Mouse (Mus musculus): ENCODE measurements at regions not wholly inside any gene's neighbourhood (a gene's known extent, or its start where the extent isn't known, plus 50 kb on each side); places are given as distances from the start of the nearest gene placed in this dataset.

DNA sequence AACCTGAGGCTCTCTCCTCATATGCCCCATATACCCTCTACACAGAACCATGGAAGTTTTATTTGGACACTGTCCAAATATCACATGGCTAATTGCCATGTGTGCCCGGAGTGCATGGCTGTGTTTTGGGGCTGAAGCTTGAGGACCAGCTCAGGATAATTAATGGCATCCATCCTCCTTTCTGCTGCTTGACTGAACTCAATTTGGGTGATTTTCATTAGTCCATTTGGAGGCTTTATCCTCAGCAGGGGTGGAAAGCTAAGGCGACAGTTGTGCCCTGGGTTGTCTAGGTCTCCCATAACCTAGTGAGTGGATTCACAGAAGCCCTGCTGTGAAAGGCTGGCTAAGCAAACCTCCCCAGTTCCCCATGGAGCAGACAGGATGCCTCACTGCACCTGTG lies 148.5 kb upstream of the 4931429L15Rik start:
- no peak for DNase-seq (ENCODE audit: low spot score in 2 of 2)

DNA sequence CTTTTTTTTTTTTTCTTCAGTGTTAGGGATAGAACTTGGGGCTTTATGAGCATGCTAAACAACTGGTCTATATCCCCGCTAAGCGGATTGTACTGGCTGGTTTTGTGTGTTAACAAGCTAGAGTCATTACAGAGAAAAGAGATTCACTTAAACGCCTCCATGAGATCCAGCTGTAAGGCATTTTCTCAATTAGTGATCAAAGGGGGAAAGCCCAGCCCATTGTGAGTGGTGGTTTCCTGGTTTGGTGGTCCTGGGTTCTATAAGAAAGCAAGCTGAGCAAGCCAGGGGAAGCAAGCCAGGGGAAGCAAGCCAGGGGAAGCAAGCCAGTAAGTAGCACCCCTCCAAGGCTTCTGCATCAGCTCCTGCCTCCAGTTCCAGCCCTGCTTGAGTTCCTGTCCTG lies 147.9 kb upstream of the 4931429L15Rik start:
- DNase-seq (ENCODE audit: low spot score in 2 of 2), result no peak

DNA sequence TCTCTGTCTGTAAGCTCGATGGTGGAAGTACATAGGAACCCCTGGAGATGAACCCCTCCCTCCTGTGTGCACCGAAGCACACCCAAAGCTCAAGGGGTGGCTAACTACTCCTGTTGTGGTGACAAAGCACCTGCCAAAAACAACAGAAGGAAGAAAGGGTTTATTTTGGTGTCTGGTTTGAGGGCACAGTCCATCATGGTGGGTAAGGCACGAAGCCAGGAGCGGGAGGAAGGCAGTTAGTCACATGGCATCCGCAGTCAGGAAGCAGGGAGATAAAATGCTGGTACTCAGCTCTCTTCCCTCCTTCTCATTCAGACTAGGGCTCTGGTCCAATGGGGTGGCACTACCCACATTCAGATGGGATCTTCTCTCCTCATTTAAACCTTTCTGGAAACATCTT lies 142.9 kb upstream of the 4931429L15Rik start:
- DNase-seq (ENCODE audit: low spot score in 2 of 2), result no peak

DNA sequence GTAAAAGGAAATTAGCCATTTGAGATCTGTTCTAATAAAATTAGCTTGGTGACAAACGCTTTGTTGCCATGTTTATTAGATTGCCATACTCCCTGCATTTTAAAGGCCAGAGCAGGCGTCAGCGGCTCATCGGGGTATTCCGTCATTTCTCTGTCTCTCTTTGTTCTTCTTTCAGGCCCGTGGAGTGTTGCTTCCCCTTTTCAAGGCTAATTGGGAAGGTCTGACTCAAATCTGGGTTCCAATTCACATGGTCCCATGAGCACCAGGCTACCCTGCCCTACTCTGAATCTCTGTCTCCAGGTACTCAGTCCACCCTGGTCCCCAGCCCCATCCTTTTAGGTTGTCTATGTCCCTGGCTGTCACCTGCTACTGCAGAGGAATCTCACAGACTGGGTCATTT lies 138.2 kb upstream of the 4931429L15Rik start:
- no peak for DNase-seq (ENCODE audit: low spot score in 2 of 2)

DNA sequence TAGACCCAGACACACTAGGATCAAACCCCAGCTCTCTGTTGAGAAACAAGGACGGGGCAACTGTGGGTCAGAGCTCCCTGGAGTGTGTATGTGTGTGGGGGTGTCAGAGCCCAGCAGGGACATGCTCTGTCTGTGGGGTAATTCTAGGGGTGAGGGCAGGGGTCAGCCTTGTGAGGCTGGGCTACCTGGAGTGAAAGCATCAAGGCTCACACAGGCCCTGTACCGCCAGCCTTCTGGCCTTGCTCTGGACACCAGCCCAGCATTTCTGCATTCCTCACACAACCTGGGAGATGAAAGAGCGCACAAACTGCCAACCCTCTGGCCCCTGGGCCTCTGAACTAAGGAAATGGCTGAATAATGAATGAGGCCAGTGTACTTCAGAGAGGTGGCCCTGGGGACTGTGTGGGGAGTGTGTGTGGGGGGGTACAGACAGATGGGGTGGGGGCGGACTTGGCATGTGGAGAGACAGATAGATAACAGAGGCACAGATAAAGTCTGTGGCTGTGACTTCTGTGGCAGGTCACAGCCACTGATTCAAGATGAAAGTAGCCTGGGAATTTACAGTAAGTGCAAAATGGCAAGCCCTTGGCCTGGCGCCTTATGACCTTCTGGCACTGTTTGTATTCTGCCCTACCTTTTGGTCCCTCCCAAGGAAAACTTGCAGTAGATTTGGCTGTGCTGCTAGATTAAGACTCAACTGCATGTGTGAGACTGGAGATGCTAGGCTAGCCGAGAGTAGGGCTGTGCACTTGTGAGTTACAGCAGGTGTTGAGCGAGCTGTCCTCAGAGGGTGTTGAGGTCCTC lies 135.2 kb upstream of the 4931429L15Rik start:
- no peak for DNase-seq (ENCODE audit: low spot score in 2 of 2)

DNA sequence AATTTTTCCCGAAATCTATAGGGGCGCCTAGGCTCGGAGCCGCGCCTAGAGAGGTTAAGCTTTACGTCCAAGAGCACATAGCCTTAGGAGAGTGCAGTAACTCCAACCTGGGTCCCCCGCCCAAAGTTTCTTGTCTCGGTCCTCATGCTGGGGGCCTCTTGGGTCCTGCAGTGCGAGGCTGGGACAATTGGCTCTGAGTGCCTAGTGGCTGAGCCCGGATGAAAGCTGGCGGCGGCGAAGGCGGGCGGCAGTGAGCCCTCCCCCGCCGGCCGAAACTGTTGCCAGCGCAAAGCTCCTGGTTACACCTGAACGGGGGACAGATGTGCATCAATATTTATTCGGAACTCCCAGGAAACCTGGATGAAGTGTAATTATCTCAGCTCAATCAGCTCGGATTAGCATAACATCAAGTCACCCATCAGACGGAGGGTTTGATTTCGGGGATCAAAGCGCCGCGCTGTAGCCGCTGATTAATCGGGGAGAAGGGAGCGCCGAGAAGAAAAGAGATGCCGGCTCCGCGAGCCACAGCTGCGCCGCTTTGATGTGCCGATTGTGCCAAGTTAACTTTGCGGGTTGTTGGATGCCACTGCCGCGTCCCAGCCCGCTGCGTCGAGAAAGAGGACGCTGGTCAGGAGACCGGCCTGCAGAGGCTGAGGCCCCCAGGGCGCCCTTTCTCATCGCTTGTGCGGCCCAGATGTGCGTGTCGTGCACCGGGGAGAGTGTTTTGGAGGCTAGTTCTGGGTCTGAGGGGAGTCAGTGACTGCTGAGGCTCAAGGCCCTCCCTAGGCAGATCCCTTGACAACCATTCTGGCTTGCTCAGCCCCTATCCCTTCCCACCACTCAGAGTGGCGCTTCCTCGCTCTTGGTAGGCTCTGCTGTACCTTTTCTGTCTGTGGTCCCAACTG lies 123.7 kb upstream of the 4931429L15Rik start:
- no peak for DNase-seq (ENCODE audit: low spot score in 2 of 2)

DNA sequence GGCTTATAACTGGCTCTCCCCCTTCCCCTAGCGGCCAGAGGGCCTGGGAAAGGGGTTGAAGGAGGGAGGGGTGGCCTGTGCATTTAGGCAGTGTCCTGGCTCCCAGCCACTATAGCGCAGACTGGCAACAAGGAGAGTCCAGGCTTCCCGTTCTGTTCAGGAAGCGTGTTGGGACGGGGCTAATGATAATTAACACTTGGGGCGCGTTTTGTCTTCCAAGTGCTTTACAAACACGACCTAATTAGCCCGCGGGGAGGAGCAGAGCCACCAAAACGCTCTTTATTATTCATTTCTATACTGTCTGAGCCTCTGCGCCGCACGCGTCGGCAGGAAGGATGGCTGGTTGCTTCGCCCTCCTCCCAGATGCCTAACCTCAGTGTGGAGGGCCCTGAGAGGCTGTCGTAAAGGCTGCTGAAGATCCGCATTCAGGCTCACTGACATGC lies 123.0 kb upstream of the 4931429L15Rik start:
- DNase-seq (ENCODE audit: low spot score in 2 of 2), result no peak

DNA sequence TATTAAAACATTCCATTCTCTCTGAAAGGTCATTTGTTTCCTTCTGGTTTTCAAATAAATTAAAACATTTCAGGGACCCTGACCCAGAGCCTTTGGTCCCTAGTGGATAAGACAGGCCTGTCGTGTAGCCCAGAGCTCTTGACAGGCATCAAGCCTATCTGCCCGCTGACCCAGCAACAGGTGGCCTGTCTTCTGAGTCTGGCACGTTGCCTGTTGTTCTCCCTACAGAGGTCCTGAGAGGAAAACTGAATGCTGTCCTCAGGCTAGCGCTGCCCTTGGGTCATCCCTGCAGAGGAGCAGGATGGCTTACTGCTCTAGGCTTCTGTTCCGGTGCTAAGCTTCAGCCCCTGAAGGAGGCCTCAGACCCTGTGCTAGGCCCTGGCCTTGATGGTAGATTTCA lies 120.4 kb upstream of the 4931429L15Rik start:
- no peak for DNase-seq (ENCODE audit: low spot score in 2 of 2)

DNA sequence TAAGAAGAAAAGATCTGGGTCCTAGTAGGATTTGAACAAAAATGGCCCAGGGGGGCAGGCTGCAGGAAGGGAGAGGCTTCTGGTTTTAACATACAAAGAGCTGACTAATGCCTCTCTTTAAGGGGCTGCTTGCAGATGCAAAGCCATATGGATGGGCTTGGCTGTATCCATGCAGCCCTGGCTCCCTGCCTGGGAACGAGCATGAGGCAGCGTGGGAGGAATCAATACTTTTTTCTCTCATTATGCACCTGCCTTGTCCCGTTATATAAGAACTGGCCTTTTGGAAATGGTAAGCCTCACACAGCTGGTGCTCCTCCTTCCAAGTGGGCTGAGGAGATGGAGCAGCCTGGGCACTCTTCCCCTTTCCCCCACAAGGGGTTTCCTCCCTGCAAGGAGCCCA lies 114.9 kb upstream of the 4931429L15Rik start:
- DNase-seq (ENCODE audit: low spot score in 2 of 2), result peak; percentile 81 to 92

DNA sequence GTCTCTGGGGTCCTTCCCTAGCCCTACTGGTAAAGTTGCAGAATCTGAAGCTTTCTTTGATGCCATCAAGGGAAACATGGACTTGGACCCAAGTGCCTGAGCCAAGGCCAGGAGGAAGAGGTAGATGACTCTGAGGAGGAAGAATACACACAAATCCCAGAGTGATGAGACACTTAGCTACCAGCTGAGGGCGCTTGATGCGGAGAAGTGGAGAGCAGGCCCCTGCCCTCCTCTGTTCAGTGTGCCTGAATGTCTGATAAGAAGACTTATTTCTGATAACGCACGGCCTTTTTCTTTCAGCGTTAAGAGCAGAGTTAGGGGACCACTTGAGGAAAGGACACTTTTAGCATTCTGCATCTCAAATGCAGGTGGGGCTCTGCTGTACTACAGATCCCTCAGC lies 113.9 kb upstream of the 4931429L15Rik start:
- no peak for DNase-seq (ENCODE audit: low spot score in 2 of 2)

DNA sequence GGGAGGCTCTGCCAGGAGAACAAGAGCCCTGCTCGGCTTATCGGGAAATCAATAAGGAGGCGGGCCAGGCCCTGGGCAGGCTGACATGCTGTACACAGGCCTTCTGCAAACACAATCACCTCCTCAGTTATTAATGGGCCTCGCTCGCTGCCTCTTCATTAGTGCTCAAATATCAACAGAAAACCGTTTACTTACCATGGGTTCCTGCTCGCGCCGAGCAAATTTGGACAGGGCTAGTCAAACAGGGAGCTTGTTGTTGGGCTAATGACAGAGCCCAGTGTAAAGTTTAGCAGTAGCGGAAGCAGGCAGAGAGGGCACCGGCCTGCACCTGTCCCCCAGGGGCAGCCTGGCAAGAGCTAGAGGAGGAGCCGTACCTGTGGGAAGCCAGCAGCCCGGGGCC lies 111.3 kb upstream of the 4931429L15Rik start:
- no peak for DNase-seq (ENCODE audit: low spot score in 2 of 2)

DNA sequence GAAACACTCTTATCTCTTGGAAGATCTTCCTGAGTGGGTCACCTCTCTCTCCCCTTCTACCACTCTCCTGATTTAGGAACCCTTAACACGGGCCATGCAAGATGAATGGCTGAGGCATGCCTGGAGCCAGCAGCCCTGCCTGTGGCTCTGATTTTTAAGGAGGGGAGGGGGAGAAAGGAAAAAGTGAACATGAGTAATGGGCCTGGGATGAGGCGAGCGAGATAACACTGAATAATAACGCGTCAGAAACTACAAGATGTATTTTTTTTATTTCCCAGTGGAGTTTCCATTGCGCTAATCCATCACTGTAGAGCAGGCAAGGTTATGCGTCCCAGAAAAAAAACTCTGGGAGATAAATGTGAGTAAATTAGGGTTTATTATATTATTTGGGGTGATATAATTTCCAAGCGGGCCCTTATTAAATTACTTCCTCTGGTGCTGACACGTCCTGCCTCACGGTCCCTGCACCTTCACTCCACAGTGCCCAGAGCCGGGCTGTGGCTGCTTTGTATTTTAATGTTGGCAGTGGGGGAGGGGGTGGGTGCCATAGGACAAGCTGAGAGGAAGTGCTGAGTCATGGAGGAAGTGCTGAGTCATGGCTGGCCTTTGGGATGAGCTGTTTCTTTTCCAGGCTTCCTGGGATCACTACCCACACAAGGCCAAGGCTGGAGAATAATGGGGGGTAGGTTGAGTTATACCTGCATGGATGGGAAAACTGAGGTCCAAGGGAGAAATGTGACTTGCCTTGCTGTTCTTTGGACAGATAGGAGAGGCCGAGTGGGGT lies 103.6 kb upstream of the 4931429L15Rik start:
- DNase-seq (ENCODE audit: low spot score in 2 of 2), result no peak

DNA sequence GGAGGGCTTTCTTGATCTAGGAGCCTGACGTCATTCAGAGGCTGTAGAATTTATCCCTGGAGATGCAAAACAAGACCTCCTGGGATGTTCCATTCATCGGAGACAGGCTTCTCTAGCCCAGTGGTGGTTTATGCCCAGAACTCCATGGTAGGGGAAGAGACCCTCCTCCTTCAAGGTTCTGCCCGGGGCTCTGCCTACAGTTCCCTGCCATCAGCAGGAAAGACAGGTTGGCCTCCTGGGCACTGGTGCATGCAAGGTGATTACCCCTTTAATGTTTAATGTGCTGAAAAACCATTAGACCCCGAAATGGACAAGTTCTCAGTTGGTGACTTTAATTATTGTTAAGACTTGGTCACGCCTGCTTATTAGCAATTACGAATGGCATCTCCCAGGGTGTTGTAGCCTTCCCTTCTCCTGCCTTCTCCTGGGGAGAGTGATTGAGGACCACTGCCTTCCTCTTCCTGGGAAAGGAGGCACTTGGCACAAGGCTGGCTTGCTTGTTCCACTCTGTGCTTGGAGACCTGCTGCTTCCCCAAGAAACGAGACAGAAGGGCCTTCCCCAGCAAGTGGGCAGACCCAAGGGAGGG lies 102.0 kb upstream of the 4931429L15Rik start:
- no peak for DNase-seq (ENCODE audit: low spot score in 2 of 2)

DNA sequence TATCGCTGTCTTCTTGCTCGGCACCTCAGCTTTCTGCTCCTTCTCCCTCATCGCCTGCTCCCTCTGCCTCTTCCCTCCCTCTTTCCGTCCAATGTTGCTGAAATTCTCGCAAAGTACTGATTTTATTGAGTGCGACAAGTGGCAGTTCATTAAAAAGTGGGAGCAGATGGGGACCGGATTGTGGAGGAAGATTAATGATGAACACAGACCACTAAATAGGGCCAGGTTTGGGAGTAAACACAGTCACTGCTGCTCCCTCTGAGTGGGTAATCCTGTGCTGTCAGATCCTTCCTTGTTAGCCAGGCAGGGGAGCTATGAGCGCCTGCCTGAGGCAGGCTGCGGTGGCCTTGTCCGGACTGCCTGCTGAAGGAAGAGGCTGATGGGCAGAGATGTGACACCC lies 91.9 kb upstream of the 4931429L15Rik start:
- DNase-seq (ENCODE audit: low spot score in 2 of 2), result no peak

DNA sequence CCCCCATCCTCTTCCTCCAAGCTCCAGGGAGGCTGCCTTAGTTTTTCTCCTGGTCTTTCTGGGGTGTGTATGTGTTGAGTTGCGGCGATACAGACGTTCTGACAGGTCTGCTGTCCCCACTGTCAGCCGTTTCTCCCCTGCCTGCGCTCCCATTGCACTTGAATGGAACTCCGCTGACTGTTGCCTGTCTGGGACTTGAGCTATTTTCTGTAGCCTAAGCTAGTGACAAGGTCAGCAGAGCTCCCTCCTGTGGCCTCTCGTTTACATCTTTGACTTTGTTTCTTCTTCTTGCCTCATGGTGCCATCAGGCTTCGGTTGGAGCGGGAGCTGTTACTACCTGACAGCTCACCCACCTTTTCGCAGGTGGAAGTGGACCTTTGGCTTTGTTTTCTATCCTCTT lies 89.0 kb upstream of the 4931429L15Rik start:
- no peak for DNase-seq (ENCODE audit: low spot score in 2 of 2)

DNA sequence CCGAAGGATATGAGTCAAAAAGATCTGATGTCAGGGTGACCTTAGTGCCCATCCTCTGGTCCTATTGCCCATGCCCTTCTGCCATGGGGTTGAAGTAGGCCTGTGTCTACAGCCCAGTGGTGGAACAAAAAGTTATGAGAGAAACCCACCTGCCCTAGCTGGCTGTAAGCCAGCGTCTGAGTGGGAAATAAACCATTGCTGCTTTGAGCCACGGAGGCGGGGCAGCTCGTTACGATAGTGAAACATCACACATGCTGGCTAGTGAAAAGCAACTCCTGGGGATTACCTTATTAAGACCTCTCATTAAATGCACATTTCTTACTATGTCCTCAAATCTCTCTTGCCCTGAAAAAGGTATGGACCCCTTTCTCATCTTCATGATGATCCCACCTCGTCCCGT lies 86.8 kb upstream of the 4931429L15Rik start:
- DNase-seq (ENCODE audit: low spot score in 2 of 2), result no peak

DNA sequence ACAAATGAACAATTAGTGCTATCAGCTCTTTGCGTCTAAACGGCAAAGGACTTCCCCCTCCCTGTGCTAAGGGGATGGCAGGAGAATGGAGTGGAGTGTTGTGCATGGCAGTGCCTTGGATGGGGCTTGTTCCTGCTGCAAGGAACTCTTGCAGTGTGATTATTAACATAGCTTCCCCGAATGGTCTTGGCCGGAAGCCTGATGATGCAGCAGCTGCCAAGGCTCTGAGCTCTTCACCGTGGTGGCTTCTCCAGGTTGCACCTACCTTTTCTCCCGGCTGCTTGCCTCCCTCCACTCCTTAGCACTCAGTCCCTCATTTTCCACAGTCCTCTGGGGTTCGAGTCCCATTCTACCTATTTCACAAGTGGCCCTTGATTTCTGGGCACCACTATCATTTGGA lies 76.8 kb upstream of the 4931429L15Rik start:
- no peak for DNase-seq (ENCODE audit: low spot score in 2 of 2)

DNA sequence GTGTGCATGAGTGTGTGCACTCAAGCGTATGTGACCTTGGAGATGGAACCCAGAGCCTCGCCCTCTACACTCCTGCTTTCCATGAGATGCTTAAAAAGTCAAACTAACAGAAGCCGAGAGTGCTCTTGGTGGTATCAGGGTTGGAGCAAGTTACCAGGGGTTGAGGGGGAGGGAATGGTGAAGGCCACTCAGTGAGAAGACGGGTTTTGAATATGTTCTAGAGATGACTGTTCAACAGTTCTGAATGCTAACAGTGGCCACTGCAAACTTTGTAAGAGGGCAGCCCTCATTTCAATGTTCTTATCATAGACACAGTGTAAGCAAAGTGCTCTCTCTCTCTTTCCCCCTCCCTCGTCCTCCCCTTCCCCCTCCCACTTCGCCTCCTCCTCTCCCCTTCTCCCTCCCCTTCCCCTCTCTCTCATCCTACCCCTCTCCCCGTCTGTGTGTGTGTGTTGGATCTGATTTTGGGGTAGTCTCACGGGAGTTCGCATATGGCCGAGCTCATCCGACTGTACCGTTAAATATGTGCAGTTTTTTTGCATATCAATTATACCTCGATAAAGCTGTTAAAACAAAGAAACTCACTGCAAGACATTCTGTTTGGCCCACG lies 75.5 kb upstream of the 4931429L15Rik start:
- no peak for DNase-seq (ENCODE audit: low spot score in 2 of 2)

DNA sequence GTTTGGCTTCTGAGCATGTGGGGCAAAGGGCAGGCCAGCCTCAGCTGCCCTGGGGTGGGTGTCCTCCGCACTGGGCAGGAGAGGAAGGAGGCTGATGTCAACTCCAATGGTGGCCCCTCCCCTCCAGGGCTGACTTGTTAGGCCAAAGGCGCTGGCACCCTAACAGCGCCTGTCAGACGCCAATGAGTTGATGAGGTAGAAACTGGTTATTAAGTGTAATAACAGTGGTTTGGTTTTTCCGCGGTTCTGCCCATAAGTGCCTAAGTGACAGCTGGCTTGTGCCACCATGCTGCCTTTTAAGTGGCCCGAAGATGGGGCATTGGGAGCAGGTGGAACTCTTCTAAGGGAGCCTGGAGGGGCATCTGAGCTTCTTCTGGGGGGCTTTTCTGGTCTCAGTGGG lies 74.5 kb upstream of the 4931429L15Rik start:
- DNase-seq (ENCODE audit: low spot score in 2 of 2), result no peak

DNA sequence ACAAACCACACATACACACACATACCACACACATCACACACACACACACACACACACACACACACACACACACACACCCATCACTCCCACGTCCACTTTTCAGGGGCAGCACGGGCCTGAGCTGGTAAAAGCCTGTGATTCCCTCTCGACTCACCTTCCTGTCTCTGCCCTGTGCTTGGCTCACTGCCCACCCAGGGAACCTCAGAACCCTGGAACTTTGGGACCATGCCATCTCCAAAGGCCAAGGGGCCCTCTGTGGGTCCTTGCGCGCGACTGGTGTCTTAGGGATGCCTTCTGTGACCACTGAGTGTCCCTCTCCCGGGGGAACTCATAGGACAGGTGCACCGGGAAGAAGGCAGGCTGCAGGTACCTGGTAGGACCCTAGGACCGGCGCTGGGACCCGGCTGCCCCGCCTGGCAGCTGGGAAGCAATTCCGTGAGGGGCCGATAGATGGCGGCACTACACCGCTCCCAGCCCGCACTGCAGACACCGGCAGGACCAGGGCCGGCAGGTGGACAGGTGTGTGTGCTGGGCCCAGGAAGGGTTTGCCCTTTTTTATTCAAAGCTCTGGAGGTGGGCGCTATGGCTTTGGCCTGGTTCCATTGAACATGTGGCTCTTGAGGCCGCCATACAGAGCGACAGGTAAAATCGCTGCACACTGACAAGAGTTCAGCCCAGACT lies 73.0 kb upstream of the 4931429L15Rik start:
- peak; percentile 53 to 60 for DNase-seq (ENCODE audit: low spot score in 2 of 2)

DNA sequence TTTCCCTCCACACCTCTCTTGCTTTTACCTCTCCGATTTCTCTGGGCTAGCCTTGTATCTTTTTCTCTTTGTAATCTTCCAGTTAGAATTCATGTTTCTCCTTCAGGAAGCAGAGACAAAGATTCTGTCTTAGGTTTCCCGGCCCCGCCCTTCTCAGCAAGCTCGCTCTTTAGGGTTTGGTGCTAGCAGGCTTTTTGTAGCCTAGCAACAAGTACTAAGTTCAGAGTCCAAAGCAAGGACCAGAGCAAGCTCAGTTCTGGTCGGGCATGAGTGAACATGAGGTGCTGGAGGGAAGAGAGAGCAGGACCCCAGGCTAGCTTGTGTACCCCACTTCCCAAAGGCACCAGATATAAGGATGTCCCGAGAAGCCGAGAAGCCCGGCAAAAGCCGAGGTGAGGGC lies 70.0 kb upstream of the 4931429L15Rik start:
- peak; percentile 19 to 31 for DNase-seq (ENCODE audit: low spot score in 2 of 2)

All from frontal cortex, postnatal 36 days (tissue).